Mouse (Mus musculus) MEL (cell line): ENCODE data around the gene Cdc40. TPM values are rescaled to one million over a fixed set of nuclear protein-coding genes. Genes with fewer than 3 reads are reported as not detected.

ENCODE experiments used
- DNase-seq: peaks from one replicate; pipeline ENCODE4 v3.0.0; 2011; ENCODE audit warnings: low read depth, low spot score
- H3K27ac ChIP-seq: 2 replicates; pipeline ENCODE4 v1.5.1; 2012; ENCODE audit warnings: low read depth, mild to moderate bottlenecking, control low read depth, low read length, moderate library complexity; ENCODE audit not compliant: control insufficient read depth
- H3K27me3 ChIP-seq, 2 experiments: fragments of 150-350 bp in 1 of 2; sonication (generic) in 1 of 2; 2 replicates each; pipeline ENCODE4 v1.6.1; 2012; ENCODE audit warnings: low read length in 2 of 2, mild to moderate bottlenecking in 2 of 2, improper control_type of control experiment in 1 of 2, moderate library complexity in 1 of 2; ENCODE audit not compliant: insufficient read depth in 2 of 2, control insufficient read depth in 1 of 2
- H3K36me3 ChIP-seq, 2 experiments: 2 replicates each; pipeline ENCODE4 v1.6.1; 2012 to 2014; ENCODE audit warnings: low read length in 2 of 2, improper control_type of control experiment in 1 of 2, inconsistent platforms in 1 of 2, mild to moderate bottlenecking in 1 of 2; ENCODE audit not compliant: insufficient read depth in 2 of 2, control insufficient read depth in 1 of 2
- H3K4me1 ChIP-seq, 2 experiments: fragments of 150-350 bp in 1 of 2; sonication (generic) in 1 of 2; 2 replicates each; pipeline ENCODE4 v1.6.1; 2012; ENCODE audit warnings: low read length in 2 of 2, improper control_type of control experiment in 1 of 2, mild to moderate bottlenecking in 1 of 2; ENCODE audit not compliant: insufficient read depth in 2 of 2, control insufficient read depth in 1 of 2
- H3K4me3 ChIP-seq, 2 experiments: fragments of 150-350 bp in 1 of 2; sonication (generic) in 1 of 2; 2 replicates each; pipeline ENCODE4 v1.5.1; 2012; ENCODE audit warnings: low read depth in 2 of 2, low read length in 2 of 2, mild to moderate bottlenecking in 2 of 2, moderate library complexity in 2 of 2, control low read depth in 1 of 2, improper control_type of control experiment in 1 of 2; ENCODE audit not compliant: control insufficient read depth in 1 of 2, insufficient read depth in 1 of 2
- H3K79me2 ChIP-seq: 2 replicates; pipeline ENCODE4 v1.6.1; 2012; ENCODE audit warnings: mild to moderate bottlenecking, low read length, moderate library complexity; ENCODE audit not compliant: control insufficient read depth, poor library complexity, insufficient read depth
- H3K9ac ChIP-seq: 2 replicates; pipeline ENCODE4 v1.6.1; 2012; ENCODE audit warnings: low read depth, mild to moderate bottlenecking, control low read depth, low read length, moderate library complexity; ENCODE audit not compliant: control insufficient read depth, poor library complexity, severe bottlenecking
- H3K9me3 ChIP-seq: fragments of 150-350 bp; sonication (generic); replicated peaks from 2 replicates; pipeline ENCODE4 v1.6.1; 2012; ENCODE audit warnings: mild to moderate bottlenecking, low read length, improper control_type of control experiment, moderate library complexity; ENCODE audit not compliant: insufficient read depth
- BHLHE40 ChIP-seq: IDR thresholded peaks from 2 replicates; pipeline ENCODE4 v1.6.1; 2012; ENCODE audit warnings: low read depth, mild to moderate bottlenecking, inconsistent platforms, low read length, improper control_type of control experiment, borderline replicate concordance
- CHD2 ChIP-seq: IDR thresholded peaks from 2 replicates; pipeline ENCODE4 v1.6.1; 2011; ENCODE audit warnings: low read length, improper control_type of control experiment
- CTCF ChIP-seq, 3 experiments: IDR thresholded peaks in 2 of 3; conservative IDR thresholded peaks in 1 of 3; 2 replicates each; pipeline ENCODE4 v1.5.1; 2011 to 2012; ENCODE audit warnings: low read length in 3 of 3, low read depth in 2 of 3, mild to moderate bottlenecking in 2 of 3, improper control_type of control experiment in 1 of 3, inconsistent platforms in 1 of 3, mixed read lengths in 1 of 3, moderate library complexity in 1 of 3; ENCODE audit not compliant: control insufficient read depth in 1 of 3, insufficient read depth in 1 of 3, poor library complexity in 1 of 3, severe bottlenecking in 1 of 3
- E2F4 ChIP-seq: IDR thresholded peaks from 2 replicates; pipeline ENCODE4 v1.6.1; 2011; ENCODE audit warnings: low read depth, low read length, improper control_type of control experiment, borderline replicate concordance
- ELF1 ChIP-seq: IDR thresholded peaks from 2 replicates; pipeline ENCODE4 v1.6.1; 2014; ENCODE audit warnings: low read depth, mild to moderate bottlenecking, inconsistent platforms, low read length, improper control_type of control experiment, moderate library complexity
- ETS1 ChIP-seq: IDR thresholded peaks from 2 replicates; pipeline ENCODE4 v1.6.1; 2012; ENCODE audit warnings: low read depth, mild to moderate bottlenecking, inconsistent platforms, low read length, improper control_type of control experiment, moderate library complexity
- KAT2A ChIP-seq: conservative IDR thresholded peaks from 2 replicates; pipeline ENCODE4 v1.6.1; 2012; ENCODE audit warnings: low read depth, low read length, improper control_type of control experiment, inconsistent platforms
- MAFK ChIP-seq: IDR thresholded peaks from 2 replicates; pipeline ENCODE4 v1.6.1; 2011; ENCODE audit warnings: low read depth, mild to moderate bottlenecking, low read length, improper control_type of control experiment, borderline replicate concordance
- MAX ChIP-seq: IDR thresholded peaks from 2 replicates; pipeline ENCODE4 v1.6.1; 2011; ENCODE audit warnings: low read length, improper control_type of control experiment
- MEF2A ChIP-seq: IDR thresholded peaks from 2 replicates; pipeline ENCODE4 v1.6.1; 2014; ENCODE audit warnings: low read depth, mild to moderate bottlenecking, inconsistent platforms, low read length, improper control_type of control experiment; ENCODE audit not compliant: poor library complexity, insufficient replicate concordance, severe bottlenecking; ENCODE audit errors: extremely low read depth
- MXI1 ChIP-seq: IDR thresholded peaks from 2 replicates; pipeline ENCODE4 v1.6.1; 2011; ENCODE audit warnings: mild to moderate bottlenecking, low read depth, low read length, improper control_type of control experiment
- MYB ChIP-seq: IDR thresholded peaks from 2 replicates; pipeline ENCODE4 v1.6.1; 2011; ENCODE audit warnings: mild to moderate bottlenecking, low read depth, low read length, improper control_type of control experiment
- MYC ChIP-seq: IDR thresholded peaks from 2 replicates; pipeline ENCODE4 v1.6.1; 2011; ENCODE audit warnings: low read depth, mild to moderate bottlenecking, low read length, improper control_type of control experiment, moderate library complexity
- POLR2AphosphoS2 ChIP-seq: IDR thresholded peaks from 2 replicates; pipeline ENCODE4 v1.6.1; 2011; ENCODE audit warnings: low read length, improper control_type of control experiment
- SIN3A ChIP-seq: IDR thresholded peaks from 2 replicates; pipeline ENCODE4 v1.6.1; 2012; ENCODE audit warnings: low read length, improper control_type of control experiment, inconsistent platforms
- TBP ChIP-seq: IDR thresholded peaks from 2 replicates; pipeline ENCODE4 v1.8.0; 2011; ENCODE audit warnings: low read depth, low read length, improper control_type of control experiment
- TCF12 ChIP-seq: IDR thresholded peaks from 2 replicates; pipeline ENCODE4 v1.6.1; 2014; ENCODE audit warnings: low read depth, mild to moderate bottlenecking, inconsistent platforms, low read length, improper control_type of control experiment, moderate library complexity
- UBTF ChIP-seq: IDR thresholded peaks from 2 replicates; pipeline ENCODE4 v1.6.1; 2012; ENCODE audit warnings: low read depth, mild to moderate bottlenecking, inconsistent platforms, low read length, improper control_type of control experiment, moderate library complexity, borderline replicate concordance; ENCODE audit not compliant: insufficient read depth
- USF1 ChIP-seq: IDR thresholded peaks from 2 replicates; pipeline ENCODE4 v1.6.1; 2014; ENCODE audit warnings: low read depth, mild to moderate bottlenecking, inconsistent platforms, low read length, improper control_type of control experiment, moderate library complexity
- USF2 ChIP-seq, 2 experiments: IDR thresholded peaks; 2 replicates each; pipeline ENCODE4 v1.6.1; 2011 to 2012; ENCODE audit warnings: improper control_type of control experiment in 2 of 2, low read length in 2 of 2, borderline replicate concordance in 1 of 2, inconsistent platforms in 1 of 2, low read depth in 1 of 2, mild to moderate bottlenecking in 1 of 2; ENCODE audit not compliant: insufficient read depth in 1 of 2
- ZKSCAN1 ChIP-seq: IDR thresholded peaks from 2 replicates; pipeline ENCODE4 v1.6.1; 2012; ENCODE audit warnings: low read depth, mild to moderate bottlenecking, inconsistent platforms, low read length, improper control_type of control experiment, moderate library complexity
- ZNF384 ChIP-seq: IDR thresholded peaks from 2 replicates; pipeline ENCODE4 v1.6.1; 2012; ENCODE audit warnings: low read depth, mild to moderate bottlenecking, inconsistent platforms, low read length, improper control_type of control experiment
- polyA plus RNA-seq, 2 experiments: library from polyadenylated mRNA; stranded (reverse) in 1 of 2; unstranded in 1 of 2; fragments of >175 nt in 1 of 2; fragments of >200 nt in 1 of 2; gene quantifications; 2 replicates each; pipeline versions ENCODE4 v1.2.1 to v1.2.4; 2012; ENCODE audit warnings: low replicate concordance in 2 of 2, low read depth in 1 of 2; ENCODE audit not compliant: insufficient read length in 2 of 2, insufficient read depth in 1 of 2, missing spikeins in 1 of 2
- total RNA-seq: library from RNA; depleted of rRNA; stranded (reverse); fragments of 300-350 nt; gene quantifications from 2 replicates; pipeline ENCODE4 v1.2.3, GENCODE M21; 2012

Gene Cdc40
- total and polyA plus RNA-seq, 3 experiments = 11.9 to 68.5 (median 35.5) TPM

DNA sequence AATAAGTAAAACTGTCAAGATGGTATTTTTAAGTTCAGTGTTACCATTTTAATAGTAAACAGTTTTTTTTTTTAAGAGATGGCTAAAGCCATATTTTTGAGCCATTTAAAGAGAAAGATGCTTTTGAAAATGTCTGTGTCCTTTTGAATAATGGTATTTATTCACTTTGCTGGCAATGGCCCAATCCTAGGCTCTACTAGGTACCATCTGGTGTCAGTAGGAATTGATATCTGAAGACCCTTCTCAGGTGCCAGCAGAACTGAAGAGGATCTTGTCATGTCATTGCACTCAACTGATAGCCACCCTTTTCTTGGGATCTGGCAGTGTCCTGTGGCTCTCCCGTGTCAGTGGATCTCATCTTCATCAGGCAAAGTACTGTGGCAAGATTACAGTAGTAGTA lies 23.0 kb upstream of the Cdc40 start:
- H3K36me3 ChIP-seq = peaks cover 0 to 4% of the 10 kb centered on the region in 2 experiments; a peak in 2 of 4 replicates
- no peaks in the 10 kb centered on the region for H3K79me2 ChIP-seq
- no peak for TF ChIP-seq MYB
- no peak for TF ChIP-seq ETS1
- no peak for TF ChIP-seq TCF12
- TF ChIP-seq USF1 = no peak
- no peak for TF ChIP-seq SIN3A
- TF ChIP-seq ZKSCAN1 = no peak
- no peak for TF ChIP-seq USF2 (IDR thresholded peaks at IDR 0.05; ENCODE audit: borderline replicate concordance in 1 of 2, insufficient read depth in 1 of 2, low read depth in 1 of 2, low read length in 2 of 2)
- TF ChIP-seq MAFK = no peak
- TF ChIP-seq MEF2A = no peak
- H3K4me1 ChIP-seq = no peaks in the 10 kb centered on the region; a peak in 1 of 4 replicates
- H3K9ac ChIP-seq = no peak overlapping the region
- no peak overlapping the region for H3K4me3 ChIP-seq
- no peak overlapping the region for H3K27ac ChIP-seq
- H3K27me3 ChIP-seq = no peaks in the 10 kb centered on the region
- no peaks in the 10 kb centered on the region for H3K9me3 ChIP-seq
- no peak for DNase-seq

DNA sequence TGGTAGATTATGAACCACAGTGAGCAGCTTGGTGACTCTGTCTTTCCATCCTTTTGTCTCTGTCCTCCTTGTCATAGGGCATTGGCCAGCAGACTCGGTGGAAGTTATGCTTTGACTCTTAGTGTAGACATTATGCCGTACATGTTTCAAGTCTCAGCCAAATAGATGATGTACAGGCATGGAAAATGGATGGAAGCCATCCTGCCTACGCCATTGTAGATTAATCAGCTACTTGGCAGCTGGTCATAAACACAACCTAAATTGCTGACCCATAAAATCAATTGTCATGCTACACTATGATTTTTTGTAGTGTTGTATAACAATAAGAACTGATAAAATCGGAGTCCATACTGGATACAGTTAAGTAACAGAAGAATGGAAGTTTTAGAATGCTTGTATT lies 18.7 kb upstream of the Cdc40 start:
- Histone ChIP-seq H3K27me3 (no peaks in the 10 kb centered on the region), H3K79me2 (no peaks in the 10 kb centered on the region), H3K4me3 (no peak overlapping the region), H3K4me1 (no peaks in the 10 kb centered on the region), H3K27ac (no peak overlapping the region), H3K36me3 (peaks cover 0 to 2% of the 10 kb centered on the region in 2 experiments; a peak in 1 of 4 replicates), H3K9ac (no peak overlapping the region), H3K9me3 (no peaks in the 10 kb centered on the region)
- no peak for TF ChIP-seq CTCF (IDR thresholded peaks at IDR 0.05 in 2 of 3, conservative IDR thresholded peaks at IDR 0.05 in 1 of 3; ENCODE audit: control insufficient read depth in 1 of 3, insufficient read depth in 1 of 3, low read depth in 2 of 3, low read length in 3 of 3, poor library complexity in 1 of 3, severe bottlenecking in 1 of 3)
- no peak for TF ChIP-seq MAX
- TF ChIP-seq KAT2A = no peak
- no peak for TF ChIP-seq CHD2
- no peak for TF ChIP-seq MXI1
- TF ChIP-seq BHLHE40 = no peak
- TF ChIP-seq MYC = no peak
- no peak for TF ChIP-seq TBP
- no peak for TF ChIP-seq TCF12
- TF ChIP-seq USF1 = no peak
- no peak for TF ChIP-seq MYB
- TF ChIP-seq E2F4 = no peak
- TF ChIP-seq POLR2AphosphoS2 = no peak
- TF ChIP-seq ZNF384 = no peak
- no peak for TF ChIP-seq ELF1
- TF ChIP-seq UBTF = no peak
- DNase-seq = no peak
